Mouse (Mus musculus): Measurements from ENCODE around the gene Tbl1x. TPM values are rescaled to one million over a fixed set of nuclear protein-coding genes. Genes with fewer than 3 reads are reported as not detected.

Gene Tbl1x
- polyA plus RNA-seq, 1 experiment from 2014 or later: 44.0 TPM

DNA sequence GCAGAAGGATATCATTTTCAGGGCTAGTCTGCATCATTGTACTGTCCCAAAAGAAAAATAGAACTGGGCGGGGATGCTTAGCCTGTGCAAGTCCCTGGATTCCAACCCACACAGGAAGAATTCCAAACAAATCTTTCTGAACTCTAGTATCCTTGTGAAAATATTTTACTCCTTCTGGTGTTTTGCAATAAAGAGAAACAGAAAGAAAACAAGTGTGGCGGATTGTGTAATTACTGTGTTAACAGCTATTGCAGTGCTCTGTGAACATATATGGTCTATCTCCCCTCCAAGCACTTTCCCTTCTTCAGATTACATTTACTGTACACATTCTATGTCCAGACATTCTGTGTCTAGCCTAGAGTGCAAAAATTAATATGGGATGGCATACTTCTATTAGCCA lies 119.6 kb downstream of the Tbl1x start:
- ATAC-seq (ENCODE audit: low FRiP score): no peak
- H3K27ac ChIP-seq: no peak overlapping the region
- H3K4me2 ChIP-seq: no peak overlapping the region
- no peaks in the 10 kb centered on the region for H3K4me1 ChIP-seq (replicated peaks)
- no peak overlapping the region for H3K4me3 ChIP-seq
- no peaks in the 10 kb centered on the region for H3K36me3 ChIP-seq
- no peaks in the 10 kb centered on the region for H3K9me3 ChIP-seq
- no peak overlapping the region for H3K9ac ChIP-seq
- 95% methylated on average over 2 of the region's 2 CpGs for WGBS
- H3K27me3 ChIP-seq: no peaks in the 10 kb centered on the region

GRCm38 (mm10) chrX:77636499-77636898 lies 125.7 kb downstream of the Tbl1x start:
- Histone ChIP-seq H3K27me3 (no peaks in the 10 kb centered on the region), H3K9ac (no peak overlapping the region), H3K36me3 (no peaks in the 10 kb centered on the region), H3K27ac (no peak overlapping the region), H3K4me3 (no peak overlapping the region), H3K4me2 (no peak overlapping the region), H3K9me3 (no peaks in the 10 kb centered on the region), H3K4me1 (replicated peaks) (no peaks in the 10 kb centered on the region)
- no peak for ATAC-seq (ENCODE audit: low FRiP score)
- WGBS: 71% methylated on average over 3 of the region's 3 CpGs

GRCm38 (mm10) chrX:77638076-77638475 lies 127.3 kb downstream of the Tbl1x start:
- WGBS: 17% methylated on average over 3 of the region's 3 CpGs
- Histone ChIP-seq H3K9ac (no peak overlapping the region), H3K9me3 (no peaks in the 10 kb centered on the region), H3K27ac (no peak overlapping the region), H3K27me3 (no peaks in the 10 kb centered on the region), H3K4me2 (no peak overlapping the region), H3K4me1 (replicated peaks) (no peaks in the 10 kb centered on the region), H3K36me3 (no peaks in the 10 kb centered on the region), H3K4me3 (no peak overlapping the region)
- ATAC-seq (ENCODE audit: low FRiP score): no peak; the same call in 1 of the 2 replicates

DNA sequence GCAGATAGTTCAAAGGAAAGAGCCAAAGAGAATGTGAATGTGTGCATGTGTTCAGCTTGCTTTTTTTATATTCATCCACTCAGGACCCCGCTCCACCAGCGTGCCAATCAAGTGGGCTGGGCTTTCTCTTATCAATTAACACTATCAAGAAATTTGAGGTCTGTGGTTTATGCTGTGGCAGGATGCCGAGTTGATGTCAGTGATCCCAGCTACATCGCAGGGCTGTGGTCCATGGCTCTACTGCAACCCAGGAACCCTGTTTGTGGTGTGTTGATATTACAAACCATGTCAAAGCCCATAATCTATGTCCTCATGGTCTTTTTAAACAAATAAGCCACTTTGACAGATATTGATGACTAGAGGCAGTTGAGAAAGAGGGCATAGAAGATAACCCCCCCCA lies 129.5 kb downstream of the Tbl1x start:
- H3K36me3 ChIP-seq: no peaks in the 10 kb centered on the region
- H3K4me1 ChIP-seq (replicated peaks): no peaks in the 10 kb centered on the region
- no peak overlapping the region for H3K27ac ChIP-seq
- WGBS: 87% methylated on average over 4 of the region's 4 CpGs
- H3K27me3 ChIP-seq: no peaks in the 10 kb centered on the region
- no peak overlapping the region for H3K4me3 ChIP-seq
- no peaks in the 10 kb centered on the region for H3K9me3 ChIP-seq
- no peak overlapping the region for H3K4me2 ChIP-seq
- H3K9ac ChIP-seq: no peak overlapping the region
- ATAC-seq (ENCODE audit: low FRiP score): no peak

GRCm38 (mm10) chrX:77646164-77646563 lies 135.4 kb downstream of the Tbl1x start:
- Histone ChIP-seq H3K4me3 (no peak overlapping the region), H3K36me3 (peaks cover 34% of the 10 kb centered on the region), H3K9ac (no peak overlapping the region), H3K27me3 (no peaks in the 10 kb centered on the region), H3K4me1 (replicated peaks) (no peaks in the 10 kb centered on the region), H3K4me2 (no peak overlapping the region), H3K27ac (no peak overlapping the region), H3K9me3 (no peaks in the 10 kb centered on the region)
- 89% methylated on average over 7 of the region's 7 CpGs for WGBS
- no peak for ATAC-seq (ENCODE audit: low FRiP score)

DNA sequence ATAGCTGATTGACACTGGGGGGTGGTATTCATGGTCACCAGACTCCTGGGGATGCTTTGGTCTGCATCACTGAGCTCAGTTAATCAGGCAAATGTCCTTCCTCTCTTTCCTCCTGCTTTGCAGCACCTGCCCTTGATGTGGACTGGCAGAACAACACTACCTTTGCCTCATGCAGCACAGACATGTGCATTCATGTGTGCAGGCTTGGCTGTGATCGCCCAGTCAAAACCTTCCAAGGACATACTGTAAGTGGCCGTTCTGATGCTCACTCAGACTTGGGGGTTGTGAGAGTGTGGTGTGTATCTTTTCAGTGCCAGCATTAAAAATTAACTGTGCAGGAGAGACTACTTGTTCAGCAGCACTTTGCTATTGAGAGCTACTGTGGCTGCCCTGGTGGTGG lies 139.4 kb downstream of the Tbl1x start:
- peaks cover 52% of the 10 kb centered on the region for H3K36me3 ChIP-seq
- H3K9me3 ChIP-seq: no peaks in the 10 kb centered on the region
- no peak overlapping the region for H3K4me2 ChIP-seq
- H3K9ac ChIP-seq: no peak overlapping the region
- no peaks in the 10 kb centered on the region for H3K27me3 ChIP-seq
- WGBS: 88% methylated on average over 2 of the region's 2 CpGs
- no peak overlapping the region for H3K4me3 ChIP-seq
- no peak overlapping the region for H3K27ac ChIP-seq
- ATAC-seq (ENCODE audit: low FRiP score): no peak
- H3K4me1 ChIP-seq (replicated peaks): no peaks in the 10 kb centered on the region

- H3K9me3 ChIP-seq: no peaks in the 10 kb centered on the region
- no peak overlapping the region for H3K27ac ChIP-seq
- H3K9ac ChIP-seq: no peak overlapping the region
- no peak overlapping the region for H3K4me2 ChIP-seq
- H3K4me1 ChIP-seq (replicated peaks): no peaks in the 10 kb centered on the region
- H3K36me3 ChIP-seq: peaks cover 24% of the 10 kb centered on the region
- ATAC-seq (ENCODE audit: low FRiP score): no peak
- no peak overlapping the region for H3K4me3 ChIP-seq
- no peaks in the 10 kb centered on the region for H3K27me3 ChIP-seq
- WGBS: 91% methylated on average over 3 of the region's 3 CpGs
Observed at GRCm38 (mm10) chrX:77662030-77662429, 151.2 kb downstream of the Tbl1x start.

- Histone ChIP-seq H3K27me3 (no peaks in the 10 kb centered on the region), H3K27ac (no peak overlapping the region), H3K4me1 (replicated peaks) (no peaks in the 10 kb centered on the region), H3K9me3 (no peaks in the 10 kb centered on the region), H3K4me2 (no peak overlapping the region), H3K36me3 (peaks cover 21% of the 10 kb centered on the region), H3K9ac (no peak overlapping the region), H3K4me3 (no peak overlapping the region)
- ATAC-seq (ENCODE audit: low FRiP score): no peak
- 80% methylated on average over 3 of the region's 3 CpGs for WGBS
Observed at GRCm38 (mm10) chrX:77663276-77663675, 152.5 kb downstream of the Tbl1x start.

DNA sequence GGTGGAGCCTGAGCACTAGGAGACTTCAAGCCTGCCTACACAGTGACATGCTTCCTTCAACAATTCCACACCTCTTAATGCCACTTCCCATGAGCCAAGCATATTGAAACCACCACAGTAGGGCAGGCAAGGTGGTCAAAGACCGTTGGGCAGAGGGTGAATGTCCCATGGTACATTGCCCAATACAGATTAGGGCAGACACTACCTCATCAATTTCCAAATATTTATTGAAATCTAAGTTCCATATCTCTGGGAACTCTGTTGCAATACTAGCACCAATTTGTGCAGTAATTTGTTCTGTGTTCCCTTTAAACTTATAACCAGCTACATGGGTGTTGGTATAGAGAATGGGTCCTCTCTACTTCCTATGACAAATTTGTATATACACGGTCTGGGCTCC lies 154.2 kb downstream of the Tbl1x start:
- no peak for ATAC-seq (ENCODE audit: low FRiP score)
- Histone ChIP-seq H3K4me2 (no peak overlapping the region), H3K9ac (no peak overlapping the region), H3K36me3 (peaks cover 6% of the 10 kb centered on the region), H3K27me3 (no peaks in the 10 kb centered on the region), H3K4me3 (no peak overlapping the region), H3K27ac (no peak overlapping the region), H3K9me3 (no peaks in the 10 kb centered on the region), H3K4me1 (replicated peaks) (no peaks in the 10 kb centered on the region)
- 81% methylated on average over 2 of the region's 2 CpGs for WGBS

DNA sequence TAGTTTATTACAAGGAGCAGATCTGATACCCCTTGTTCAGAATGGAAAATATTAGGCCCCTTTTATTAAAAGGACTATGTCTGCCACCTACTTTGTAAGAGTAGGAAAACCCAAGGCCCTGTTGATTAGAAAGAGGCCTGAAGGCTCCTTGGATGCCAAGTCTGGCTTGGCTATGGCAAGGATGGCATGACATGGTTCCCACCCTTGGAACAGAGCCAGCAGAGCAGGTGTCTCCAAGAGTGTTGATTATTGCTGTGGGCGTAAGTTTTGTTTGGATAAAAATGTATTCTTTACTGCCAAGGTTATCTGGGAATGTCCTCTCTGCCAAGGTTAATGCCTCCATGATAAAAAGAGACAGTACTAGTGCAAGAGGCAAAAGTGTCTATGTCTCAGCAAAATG lies 156.1 kb downstream of the Tbl1x start:
- 74% methylated on average over 1 of the region's 1 CpGs for WGBS
- Histone ChIP-seq H3K9me3 (no peaks in the 10 kb centered on the region), H3K27ac (no peak overlapping the region), H3K27me3 (no peaks in the 10 kb centered on the region), H3K36me3 (peaks cover 2% of the 10 kb centered on the region; the same call in 1 of the 2 replicates), H3K4me2 (no peak overlapping the region), H3K4me3 (no peak overlapping the region), H3K4me1 (replicated peaks) (no peaks in the 10 kb centered on the region), H3K9ac (no peak overlapping the region)
- no peak for ATAC-seq (ENCODE audit: low FRiP score)

GRCm38 (mm10) chrX:77667441-77667840 lies 156.6 kb downstream of the Tbl1x start:
- H3K9ac ChIP-seq: no peak overlapping the region
- no peak for ATAC-seq (ENCODE audit: low FRiP score)
- no peaks in the 10 kb centered on the region for H3K36me3 ChIP-seq
- H3K27me3 ChIP-seq: no peaks in the 10 kb centered on the region
- no peaks in the 10 kb centered on the region for H3K9me3 ChIP-seq
- H3K4me3 ChIP-seq: no peak overlapping the region
- H3K4me2 ChIP-seq: no peak overlapping the region
- no peaks in the 10 kb centered on the region for H3K4me1 ChIP-seq (replicated peaks)
- H3K27ac ChIP-seq: no peak overlapping the region

DNA sequence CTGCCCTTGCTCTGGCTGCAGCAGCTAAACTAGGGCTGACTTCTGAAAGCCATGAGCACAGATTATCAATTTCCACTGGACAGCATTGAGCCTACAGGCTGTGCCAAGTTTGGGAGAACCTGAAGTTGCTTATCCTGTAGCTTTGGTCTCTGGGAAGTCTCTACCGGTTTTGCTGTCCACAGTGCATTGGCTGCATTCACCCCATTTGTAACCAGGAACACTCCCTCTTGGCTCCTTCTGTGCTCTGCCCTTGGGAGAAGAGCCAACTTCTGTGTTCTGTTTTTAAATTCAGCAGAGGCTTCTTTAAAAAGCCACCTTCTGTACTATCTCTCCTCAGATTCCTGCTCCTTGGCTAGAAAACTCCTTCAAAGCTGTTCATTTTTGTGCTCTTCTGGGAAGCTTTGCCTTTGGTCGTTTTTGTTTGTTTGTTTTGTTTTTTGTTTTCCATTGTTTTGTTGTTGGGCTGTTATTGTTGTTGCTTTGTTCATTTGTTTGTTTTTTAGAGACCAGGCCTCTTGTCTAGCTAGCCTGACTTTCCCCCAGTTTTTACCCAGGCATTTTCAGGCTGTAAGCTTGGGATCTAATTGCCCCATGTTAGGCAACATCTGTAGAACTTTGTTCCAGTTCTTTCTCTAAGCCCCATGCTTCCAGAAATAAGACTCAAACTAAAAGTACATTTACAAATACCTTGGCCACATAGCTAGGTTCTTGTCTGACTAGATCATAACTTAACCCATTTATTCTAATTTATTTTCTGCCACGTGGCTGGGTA lies 159.2 kb downstream of the Tbl1x start:
- H3K27ac ChIP-seq: no peak overlapping the region
- H3K36me3 ChIP-seq: no peaks in the 10 kb centered on the region
- H3K4me3 ChIP-seq: no peak overlapping the region
- ATAC-seq (ENCODE audit: low FRiP score): no peak
- no peaks in the 10 kb centered on the region for H3K9me3 ChIP-seq
- no peak overlapping the region for H3K9ac ChIP-seq
- 78% methylated on average over 3 of the region's 3 CpGs for WGBS
- H3K4me2 ChIP-seq: no peak overlapping the region
- no peaks in the 10 kb centered on the region for H3K4me1 ChIP-seq (replicated peaks)
- no peaks in the 10 kb centered on the region for H3K27me3 ChIP-seq

All from hindbrain, embryonic 13.5 days (tissue).